Mouse (Mus musculus): ENCODE results near the gene Eya2. TPM values are rescaled to one million over a fixed set of nuclear protein-coding genes. Genes with fewer than 3 reads are reported as not detected.

Eya2 gene
- polyA plus RNA-seq, 1 experiment from 2014 or later = 21.5 TPM

- Histone ChIP-seq H3K27me3 (replicated peaks; ENCODE audit: control insufficient read depth, insufficient read depth, low read length) (no peaks in the 10 kb centered on the region), H3K36me3 (ENCODE audit: control insufficient read depth, insufficient read depth, low read length) (no peaks in the 10 kb centered on the region), H3K27ac (replicated peaks; ENCODE audit: low read depth, low read length) (no peak overlapping the region), H3K4me3 (ENCODE audit: low read depth, low read length) (no peak overlapping the region), H3K4me1 (ENCODE audit: control insufficient read depth, insufficient read depth, low read length) (peaks cover 13% of the 10 kb centered on the region), H3K9me3 (ENCODE audit: control insufficient read depth, low read length) (no peaks in the 10 kb centered on the region), H3K9ac (ENCODE audit: low read depth, low read length) (no peak overlapping the region), H3K4me2 (ENCODE audit: low read depth, low read length) (no peak overlapping the region)
- DNase-seq (ENCODE audit: low spot score) (peak; percentile 70), ATAC-seq (ENCODE audit: low read depth) (peak; percentile 53; the same call in 1 of the 2 replicates)
- WGBS = 20% methylated on average over 4 of the region's 4 CpGs
Observed at GRCm38 (mm10) chr2:165571216-165571778, 23.5 kb upstream of the Eya2 start.

GRCm38 (mm10) chr2:165583044-165583443 is 11.8 kb upstream of the Eya2 start:
- WGBS = 68% methylated on average over 8 of the region's 8 CpGs
- Histone ChIP-seq H3K36me3 (ENCODE audit: control insufficient read depth, insufficient read depth, low read length) (no peaks in the 10 kb centered on the region), H3K4me2 (ENCODE audit: low read depth, low read length) (no peak overlapping the region), H3K27ac (replicated peaks; ENCODE audit: low read depth, low read length) (no peak overlapping the region), H3K4me1 (ENCODE audit: control insufficient read depth, insufficient read depth, low read length) (peaks cover 4% of the 10 kb centered on the region; the same call in 1 of the 2 replicates), H3K27me3 (replicated peaks; ENCODE audit: control insufficient read depth, insufficient read depth, low read length) (no peaks in the 10 kb centered on the region), H3K9ac (ENCODE audit: low read depth, low read length) (no peak overlapping the region), H3K4me3 (ENCODE audit: low read depth, low read length) (no peak overlapping the region), H3K9me3 (ENCODE audit: control insufficient read depth, low read length) (no peaks in the 10 kb centered on the region)
- ATAC-seq (ENCODE audit: low read depth) (no peak), DNase-seq (ENCODE audit: low spot score) (no peak)

- no peaks in the 10 kb centered on the region for H3K9me3 ChIP-seq (ENCODE audit: control insufficient read depth, low read length)
- H3K36me3 ChIP-seq (ENCODE audit: control insufficient read depth, insufficient read depth, low read length) = no peaks in the 10 kb centered on the region
- peak; percentile 26; the same call in 1 of the 2 replicates for ATAC-seq (ENCODE audit: low read depth)
- no peak overlapping the region for H3K4me3 ChIP-seq (ENCODE audit: low read depth, low read length)
- H3K4me2 ChIP-seq (ENCODE audit: low read depth, low read length) = no peak overlapping the region
- DNase-seq (ENCODE audit: low spot score) = peak; percentile 30
- H3K9ac ChIP-seq (ENCODE audit: low read depth, low read length) = no peak overlapping the region; the same call in 1 of the 2 replicates
- H3K4me1 ChIP-seq (ENCODE audit: control insufficient read depth, insufficient read depth, low read length) = peaks cover 4% of the 10 kb centered on the region; the same call in 1 of the 2 replicates
- WGBS = 54% methylated on average over 4 of the region's 4 CpGs
- no peaks in the 10 kb centered on the region for H3K27me3 ChIP-seq (replicated peaks; ENCODE audit: control insufficient read depth, insufficient read depth, low read length)
- H3K27ac ChIP-seq (replicated peaks; ENCODE audit: low read depth, low read length) = no peak overlapping the region
Observed at GRCm38 (mm10) chr2:165583518-165583917, 11.3 kb upstream of the Eya2 start.

- ATAC-seq (ENCODE audit: low read depth) (no peak), DNase-seq (ENCODE audit: low spot score) (no peak)
- Histone ChIP-seq H3K9me3 (ENCODE audit: control insufficient read depth, low read length) (no peaks in the 10 kb centered on the region), H3K4me1 (ENCODE audit: control insufficient read depth, insufficient read depth, low read length) (peaks cover 4% of the 10 kb centered on the region; the same call in 1 of the 2 replicates), H3K9ac (ENCODE audit: low read depth, low read length) (no peak overlapping the region), H3K36me3 (ENCODE audit: control insufficient read depth, insufficient read depth, low read length) (no peaks in the 10 kb centered on the region), H3K4me2 (ENCODE audit: low read depth, low read length) (no peak overlapping the region), H3K27ac (replicated peaks; ENCODE audit: low read depth, low read length) (no peak overlapping the region), H3K4me3 (ENCODE audit: low read depth, low read length) (no peak overlapping the region), H3K27me3 (replicated peaks; ENCODE audit: control insufficient read depth, insufficient read depth, low read length) (no peaks in the 10 kb centered on the region)
- 39% methylated on average over 3 of the region's 3 CpGs for WGBS
Observed at GRCm38 (mm10) chr2:165584563-165584962, 10.3 kb upstream of the Eya2 start.

GRCm38 (mm10) chr2:165590742-165591141 is 4.1 kb upstream of the Eya2 start:
- peaks cover 3% of the 10 kb centered on the region; the same call in 1 of the 2 replicates for H3K4me1 ChIP-seq (ENCODE audit: control insufficient read depth, insufficient read depth, low read length)
- ATAC-seq (ENCODE audit: low read depth) (no peak), DNase-seq (ENCODE audit: low spot score) (no peak)
- no peak overlapping the region for H3K4me2 ChIP-seq (ENCODE audit: low read depth, low read length)
- H3K4me3 ChIP-seq (ENCODE audit: low read depth, low read length) = no peak overlapping the region
- H3K36me3 ChIP-seq (ENCODE audit: control insufficient read depth, insufficient read depth, low read length) = no peaks in the 10 kb centered on the region
- WGBS = 68% methylated on average over 16 of the region's 16 CpGs
- no peak overlapping the region for H3K9ac ChIP-seq (ENCODE audit: low read depth, low read length)
- 0 out of 2 replicates have a peak, but pooled peaks cover 6% of the 10 kb centered on the region for H3K9me3 ChIP-seq (ENCODE audit: control insufficient read depth, low read length)
- peaks cover 18% of the 10 kb centered on the region; the same call in 1 of the 2 replicates for H3K27me3 ChIP-seq (replicated peaks; ENCODE audit: control insufficient read depth, insufficient read depth, low read length)
- peak overlapping the region; percentile 28 for H3K27ac ChIP-seq (replicated peaks; ENCODE audit: low read depth, low read length)

GRCm38 (mm10) chr2:165593763-165594162 is 1.1 kb upstream of the Eya2 start:
- Histone ChIP-seq H3K4me1 (ENCODE audit: control insufficient read depth, insufficient read depth, low read length) (peaks cover 10% of the 10 kb centered on the region), H3K27me3 (replicated peaks; ENCODE audit: control insufficient read depth, insufficient read depth, low read length) (peaks cover 18% of the 10 kb centered on the region; the same call in 1 of the 2 replicates), H3K36me3 (ENCODE audit: control insufficient read depth, insufficient read depth, low read length) (no peaks in the 10 kb centered on the region), H3K4me2 (ENCODE audit: low read depth, low read length) (no peak overlapping the region), H3K9me3 (ENCODE audit: control insufficient read depth, low read length) (0 out of 2 replicates have a peak, but pooled peaks cover 6% of the 10 kb centered on the region), H3K4me3 (ENCODE audit: low read depth, low read length) (no peak overlapping the region), H3K9ac (ENCODE audit: low read depth, low read length) (no peak overlapping the region), H3K27ac (replicated peaks; ENCODE audit: low read depth, low read length) (no peak overlapping the region)
- DNase-seq (ENCODE audit: low spot score) = no peak
- ATAC-seq (ENCODE audit: low read depth) = no peak
- 82% methylated on average over 2 of the region's 2 CpGs for WGBS

- Histone ChIP-seq H3K27ac (replicated peaks; ENCODE audit: low read depth, low read length) (peak overlapping the region; percentile 81), H3K9me3 (ENCODE audit: control insufficient read depth, low read length) (0 out of 2 replicates have a peak, but pooled peaks cover 6% of the 10 kb centered on the region), H3K4me3 (ENCODE audit: low read depth, low read length) (peak overlapping the region; percentile 67), H3K4me1 (ENCODE audit: control insufficient read depth, insufficient read depth, low read length) (peaks cover 20% of the 10 kb centered on the region), H3K9ac (ENCODE audit: low read depth, low read length) (peak overlapping the region; percentile 81), H3K36me3 (ENCODE audit: control insufficient read depth, insufficient read depth, low read length) (no peaks in the 10 kb centered on the region), H3K4me2 (ENCODE audit: low read depth, low read length) (peak overlapping the region; percentile 92), H3K27me3 (replicated peaks; ENCODE audit: control insufficient read depth, insufficient read depth, low read length) (peaks cover 18% of the 10 kb centered on the region; the same call in 1 of the 2 replicates)
- DNase-seq (ENCODE audit: low spot score) (peak; percentile 41), ATAC-seq (ENCODE audit: low read depth) (peak; percentile 9; the same call in 1 of the 2 replicates)
- 4% methylated on average over 13 of the region's 13 CpGs for WGBS
Observed at GRCm38 (mm10) chr2:165595676-165596070, 841 bp downstream of the Eya2 start.

- H3K27me3 ChIP-seq (replicated peaks; ENCODE audit: control insufficient read depth, insufficient read depth, low read length) = peaks cover 18% of the 10 kb centered on the region; the same call in 1 of the 2 replicates
- peak overlapping the region; percentile 67 for H3K4me3 ChIP-seq (ENCODE audit: low read depth, low read length)
Observed at GRCm38 (mm10) chr2:165596141-165596540, 1.3 kb downstream of the Eya2 start.

More at GRCm38 (mm10) chr2:165596141-165596540, 1.3 kb downstream of the Eya2 start:
- 0 out of 2 replicates have a peak, but pooled peaks cover 6% of the 10 kb centered on the region for H3K9me3 ChIP-seq (ENCODE audit: control insufficient read depth, low read length)
- no peaks in the 10 kb centered on the region for H3K36me3 ChIP-seq (ENCODE audit: control insufficient read depth, insufficient read depth, low read length)
- WGBS = 12% methylated on average over 11 of the region's 11 CpGs
- no peak for DNase-seq (ENCODE audit: low spot score)
- ATAC-seq (ENCODE audit: low read depth) = no peak
- H3K9ac ChIP-seq (ENCODE audit: low read depth, low read length) = peak overlapping the region; percentile 81
- peak overlapping the region; percentile 92 for H3K4me2 ChIP-seq (ENCODE audit: low read depth, low read length)
- peaks cover 25% of the 10 kb centered on the region for H3K4me1 ChIP-seq (ENCODE audit: control insufficient read depth, insufficient read depth, low read length)
- peak overlapping the region; percentile 81 for H3K27ac ChIP-seq (replicated peaks; ENCODE audit: low read depth, low read length)

Data from embryonic facial prominence, embryonic 14.5 days (tissue).